Mouse (Mus musculus) heart, adult 9 months (tissue): Measurements from ENCODE around the gene Sart1.
"Not testable (repeated sequence)": the region's sequence is repeated elsewhere in the genome, so short reads cannot be mapped to it uniquely, and the experiment has no call there.

Experiments used
- DNase-seq, 2 experiments: peaks; one replicate each; pipeline ENCODE4 v3.0.0; 2022; ENCODE audit warnings: low spot score in 2 of 2

Sart1 gene

DNA sequence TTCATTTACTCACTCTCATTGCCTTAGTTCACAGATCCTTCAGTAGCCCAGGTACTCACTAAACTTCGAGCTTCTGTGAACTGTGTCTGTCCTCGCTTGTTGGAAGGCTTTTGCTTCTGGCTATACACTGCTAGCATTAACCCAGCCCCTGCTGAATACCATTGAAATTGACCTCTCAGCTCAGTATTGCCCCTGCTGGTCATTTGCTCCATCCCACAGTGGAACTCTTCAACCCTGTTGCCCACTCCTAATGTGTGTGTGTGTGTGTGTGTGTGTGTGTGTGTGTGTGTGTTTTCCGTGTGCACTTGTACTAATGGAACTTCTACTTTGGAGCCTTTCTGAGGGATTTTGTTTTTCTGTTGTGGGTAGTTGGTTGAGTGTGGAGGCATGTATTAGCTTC is 17.6 kb downstream of the Sart1 start:
- DNase-seq = no peak

DNA sequence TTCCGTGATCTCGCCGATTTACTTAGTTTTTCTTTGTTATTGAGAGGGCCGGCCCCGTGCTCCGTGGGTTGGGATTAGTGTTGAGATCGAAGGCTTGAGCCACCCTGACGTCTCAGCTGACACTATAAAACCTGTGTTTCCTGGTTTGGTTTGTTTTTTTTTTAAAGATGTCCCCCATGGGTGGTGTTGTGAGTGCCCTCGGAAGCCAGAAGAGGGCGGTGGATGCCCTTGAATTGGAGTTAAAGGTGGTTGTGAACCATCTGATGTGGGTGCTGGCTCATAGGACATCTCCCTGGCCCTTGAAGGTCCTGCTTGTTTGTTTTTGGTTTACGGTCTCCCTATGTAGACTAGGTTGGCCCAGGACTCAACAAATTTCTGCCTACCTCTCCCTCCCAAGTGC is 21.0 kb downstream of the Sart1 start:
- no peak for DNase-seq

DNA sequence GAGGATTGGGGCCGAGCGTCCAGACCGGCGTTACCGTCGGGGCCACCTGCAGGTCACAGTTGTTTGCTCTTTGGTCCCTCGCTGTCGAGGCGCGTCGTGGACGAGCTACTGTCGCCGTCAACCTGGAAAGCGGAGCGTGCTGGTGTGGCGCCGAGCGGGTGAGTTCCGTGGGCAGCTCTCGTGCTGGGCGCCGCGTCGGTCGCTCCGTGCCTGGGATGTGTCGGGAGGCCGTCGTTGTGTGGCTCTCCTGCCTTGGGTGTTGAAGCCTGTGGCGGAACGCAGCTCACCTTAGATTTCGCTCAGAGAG is 21.5 kb downstream of the Sart1 start, which contains the start of gene Banf1:
TSS of gene Banf1 (minus strand) at position 116 of the 307 bp plus-strand sequence.
- no peak for DNase-seq

DNA sequence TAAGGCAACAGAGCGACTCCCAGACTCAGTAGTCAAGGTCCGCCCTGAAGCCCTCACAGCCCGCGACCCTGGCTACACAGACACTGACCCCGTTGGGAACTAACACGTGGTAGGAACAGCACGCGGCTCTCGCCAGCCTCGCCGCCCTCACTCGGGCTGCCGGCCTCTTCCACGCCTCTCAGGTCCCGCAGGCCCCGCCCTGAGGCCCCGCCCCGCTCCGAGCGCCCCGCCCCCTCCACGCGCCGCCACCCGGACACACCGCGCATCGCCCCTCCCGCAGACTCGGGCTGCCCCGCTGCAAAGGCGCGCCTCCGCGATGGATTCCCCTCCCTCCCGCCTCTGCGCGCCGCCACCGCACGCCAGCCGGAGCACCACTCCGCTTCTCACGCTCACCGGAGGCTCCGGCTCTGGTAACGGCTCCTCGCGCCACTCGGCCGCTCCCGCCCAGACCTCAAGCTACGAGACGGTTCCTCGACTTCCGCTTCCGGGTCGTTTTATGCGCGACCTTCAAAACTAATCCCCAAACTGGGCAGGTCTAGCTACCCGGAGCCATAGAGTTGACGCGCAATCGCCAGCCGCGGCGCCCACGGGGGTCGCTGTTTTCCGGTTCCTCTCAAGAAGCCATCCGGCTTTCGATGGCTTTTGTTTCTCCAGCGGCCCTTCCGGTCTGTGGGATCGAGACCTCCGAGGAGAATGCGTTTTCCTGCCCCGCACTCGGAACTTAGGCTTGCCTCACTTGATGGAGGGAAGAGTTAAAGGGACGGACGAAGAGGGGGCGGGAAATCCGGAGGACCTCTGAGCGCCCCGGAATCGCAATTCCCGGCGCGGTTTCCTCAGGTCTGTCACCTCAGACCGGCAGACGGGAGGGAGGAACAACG is 22.1 kb downstream of the Sart1 start, which contains the start of gene Eif1ad:
TSS of gene Eif1ad (plus strand) at position 567 of the 878 bp plus-strand sequence.
- peak; percentile 92 to 97 for DNase-seq

DNA sequence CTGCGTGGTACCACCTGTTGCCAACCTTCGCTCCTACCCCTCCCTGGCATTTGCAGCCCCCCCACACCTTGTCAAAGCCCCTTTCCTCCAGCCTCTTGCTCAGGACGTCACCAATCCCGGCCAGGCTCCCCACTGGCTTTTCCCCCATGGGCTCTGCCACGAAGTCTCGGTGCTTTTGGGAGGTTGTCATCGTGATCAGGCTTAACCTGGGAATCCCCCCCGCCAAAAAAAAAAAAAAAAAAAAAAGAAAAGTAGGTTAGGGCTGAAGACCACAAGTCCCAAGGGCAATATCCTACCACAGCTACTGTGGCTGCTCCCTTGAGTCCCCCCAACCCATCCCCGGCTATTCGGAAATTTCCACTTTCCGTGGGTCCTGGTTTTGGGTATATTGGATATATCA is 22.8 kb downstream of the Sart1 start:
- no peak for DNase-seq

DNA sequence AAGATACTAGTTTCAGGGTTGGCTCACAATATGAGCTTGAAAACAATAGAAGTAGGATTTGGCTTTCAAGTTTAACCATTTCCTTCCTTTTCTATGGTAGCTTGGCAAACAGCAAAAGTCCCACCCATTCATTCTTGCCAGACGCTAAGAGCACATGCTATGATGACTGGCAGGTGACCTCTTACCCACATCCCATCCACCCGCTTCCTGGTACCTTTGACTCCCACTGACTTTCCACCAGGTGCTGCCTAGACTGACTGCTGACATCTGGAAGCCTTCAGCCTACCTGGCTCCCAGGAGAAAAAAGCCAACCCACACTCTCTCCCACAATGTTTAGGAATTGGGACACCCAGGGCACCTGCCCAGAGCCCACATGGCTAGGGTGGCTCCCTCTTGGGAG is 24.4 kb downstream of the Sart1 start:
- DNase-seq = no peak

DNA sequence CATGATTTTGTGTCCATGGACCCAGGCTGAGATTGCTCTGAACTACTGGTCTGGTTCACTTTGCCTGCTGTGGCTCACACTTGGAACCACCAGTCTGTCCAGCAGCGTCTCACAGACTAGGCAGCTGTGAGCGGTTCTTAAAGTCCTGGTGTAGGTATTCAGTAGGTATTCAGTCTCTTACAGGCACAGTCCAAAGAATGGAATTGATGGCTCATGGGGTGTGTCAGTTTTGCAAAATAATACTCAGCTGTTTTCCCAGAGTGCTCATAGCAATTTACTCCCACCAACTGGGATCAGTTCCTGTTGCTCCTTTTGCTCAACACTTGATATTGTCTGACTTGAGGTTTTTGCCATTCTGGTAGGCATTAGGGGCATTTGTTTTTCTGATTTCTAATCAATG is 26.3 kb downstream of the Sart1 start:
- DNase-seq = no peak

DNA sequence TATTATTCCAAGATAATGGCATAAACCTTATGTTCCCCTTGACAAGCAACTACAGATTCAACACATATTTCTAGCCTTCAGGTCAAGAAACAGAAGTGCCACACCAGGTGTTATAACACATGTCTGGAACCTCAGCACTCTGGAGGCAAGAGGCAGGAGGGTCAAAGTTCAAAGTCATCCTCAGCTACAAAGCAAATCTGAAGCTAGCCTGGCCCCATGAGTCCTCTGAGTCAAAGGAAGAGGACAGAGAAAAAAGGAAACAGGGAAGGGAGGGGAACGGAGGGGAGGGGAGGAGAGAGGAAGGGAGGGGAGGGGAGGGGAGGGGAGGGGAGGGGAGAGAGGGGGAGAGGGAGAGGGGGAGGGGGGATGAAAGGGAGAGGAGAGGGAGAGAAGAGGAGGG is 32.4 kb downstream of the Sart1 start:
- DNase-seq = no peak

DNA sequence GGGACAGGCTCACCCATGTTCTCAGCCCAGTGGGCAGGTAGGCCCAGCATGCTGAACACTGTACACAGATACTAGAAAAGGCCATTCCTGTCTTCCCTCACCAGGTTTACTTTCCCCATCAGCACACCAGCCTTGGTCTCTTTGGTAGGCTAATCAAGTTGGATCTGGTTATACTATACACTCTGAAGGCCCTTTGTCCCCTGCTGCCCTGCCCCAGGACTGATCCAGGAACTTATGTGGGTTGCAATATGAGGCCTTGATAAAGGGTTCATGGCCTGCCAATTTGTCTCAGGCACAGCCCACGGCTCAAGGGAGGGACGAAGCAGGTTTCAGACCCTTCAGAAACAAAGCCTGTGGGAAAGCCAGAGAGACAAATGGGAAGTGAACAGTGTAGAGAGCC is 34.9 kb downstream of the Sart1 start:
- DNase-seq = no peak

DNA sequence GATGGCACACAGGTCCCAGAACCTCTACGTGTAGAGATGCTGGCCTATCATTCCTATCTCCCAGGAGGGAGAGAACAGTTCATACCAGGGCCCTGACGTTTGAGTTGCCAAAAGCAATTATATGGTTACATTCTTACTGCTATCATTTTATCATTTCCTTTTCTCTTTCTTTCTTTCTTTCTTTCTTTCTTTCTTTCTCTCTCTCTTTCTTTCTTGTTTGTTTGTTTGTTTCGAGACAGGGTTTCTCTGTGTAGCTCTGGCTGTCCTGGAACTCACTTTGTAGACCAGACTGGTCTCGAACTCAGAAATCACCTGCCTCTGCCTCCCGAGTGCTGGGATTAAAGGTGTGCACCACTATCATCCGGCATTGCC is 39.0 kb downstream of the Sart1 start, which contains the start of gene Cst6:
TSS of gene Cst6 (minus strand) at position 73 of the 372 bp plus-strand sequence.
- DNase-seq = not testable (repeated sequence)

DNA sequence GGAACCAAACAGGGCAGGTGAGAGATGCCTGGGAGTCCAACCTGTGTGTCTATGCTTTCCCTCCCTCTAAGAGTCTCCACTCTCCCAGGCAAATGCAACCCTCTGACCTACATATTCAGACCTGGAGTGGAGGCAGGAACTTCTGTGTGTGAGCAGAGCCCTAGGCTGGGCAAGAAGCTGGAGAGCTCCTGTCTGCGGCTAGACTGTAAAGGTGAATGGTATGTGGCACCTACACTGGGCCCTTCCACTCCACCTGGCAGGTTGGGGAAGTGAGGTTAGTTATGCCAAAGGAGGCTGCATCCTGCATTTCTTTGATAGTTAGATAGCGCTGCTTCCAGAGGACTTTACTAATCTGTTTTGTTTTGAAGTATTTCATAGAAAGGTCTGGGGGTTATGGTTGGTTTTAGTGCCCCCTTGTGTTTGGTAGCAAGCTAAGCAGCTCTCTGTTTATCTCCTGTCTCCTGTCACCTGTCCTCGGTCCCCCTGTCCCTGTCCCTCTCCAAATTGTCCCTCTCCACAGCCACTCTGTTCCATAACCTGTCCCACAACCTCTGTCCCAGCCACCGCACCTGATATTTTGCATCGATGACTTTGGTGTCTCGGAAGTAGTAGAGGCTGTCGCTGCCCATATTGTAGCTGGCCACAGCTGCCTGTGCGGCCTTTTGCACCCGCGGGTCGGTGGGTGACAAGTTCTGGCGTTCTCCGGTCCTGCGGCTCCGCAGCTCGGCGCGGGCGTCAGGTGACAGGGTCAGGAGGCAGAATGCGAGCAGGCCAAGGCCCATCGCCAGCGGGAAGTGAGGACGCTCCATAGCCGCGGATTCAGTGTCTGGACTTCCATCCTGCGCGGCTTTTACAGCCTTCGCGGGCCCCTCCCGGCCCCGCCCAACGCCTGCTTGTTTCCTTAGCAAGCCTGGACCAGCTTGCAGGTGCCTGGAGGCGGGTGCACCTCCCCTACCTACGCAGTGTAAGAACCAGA is 39.7 kb downstream of the Sart1 start:
- DNase-seq = peak in 1 of 2 experiments; percentile 18

DNA sequence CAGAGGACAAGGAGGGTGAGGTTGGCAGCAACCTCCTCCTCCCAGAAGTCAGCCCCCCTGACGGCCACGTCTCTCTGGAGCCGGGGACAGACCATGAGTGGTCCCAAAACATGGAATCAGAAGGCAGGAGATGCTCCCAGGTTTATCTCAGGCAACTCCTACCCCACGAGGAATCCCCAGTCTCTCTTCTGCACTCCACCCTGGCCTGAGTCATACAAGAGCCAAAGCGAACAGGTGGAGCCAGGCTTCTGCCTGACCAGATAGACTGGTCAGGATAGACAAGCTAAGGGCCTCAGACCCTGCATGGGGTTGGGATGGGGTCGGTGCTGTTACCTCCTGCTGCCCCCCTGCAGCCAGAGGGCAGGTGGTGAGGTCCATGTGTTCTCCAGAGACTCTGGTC is 40.4 kb downstream of the Sart1 start:
- no peak for DNase-seq

DNA sequence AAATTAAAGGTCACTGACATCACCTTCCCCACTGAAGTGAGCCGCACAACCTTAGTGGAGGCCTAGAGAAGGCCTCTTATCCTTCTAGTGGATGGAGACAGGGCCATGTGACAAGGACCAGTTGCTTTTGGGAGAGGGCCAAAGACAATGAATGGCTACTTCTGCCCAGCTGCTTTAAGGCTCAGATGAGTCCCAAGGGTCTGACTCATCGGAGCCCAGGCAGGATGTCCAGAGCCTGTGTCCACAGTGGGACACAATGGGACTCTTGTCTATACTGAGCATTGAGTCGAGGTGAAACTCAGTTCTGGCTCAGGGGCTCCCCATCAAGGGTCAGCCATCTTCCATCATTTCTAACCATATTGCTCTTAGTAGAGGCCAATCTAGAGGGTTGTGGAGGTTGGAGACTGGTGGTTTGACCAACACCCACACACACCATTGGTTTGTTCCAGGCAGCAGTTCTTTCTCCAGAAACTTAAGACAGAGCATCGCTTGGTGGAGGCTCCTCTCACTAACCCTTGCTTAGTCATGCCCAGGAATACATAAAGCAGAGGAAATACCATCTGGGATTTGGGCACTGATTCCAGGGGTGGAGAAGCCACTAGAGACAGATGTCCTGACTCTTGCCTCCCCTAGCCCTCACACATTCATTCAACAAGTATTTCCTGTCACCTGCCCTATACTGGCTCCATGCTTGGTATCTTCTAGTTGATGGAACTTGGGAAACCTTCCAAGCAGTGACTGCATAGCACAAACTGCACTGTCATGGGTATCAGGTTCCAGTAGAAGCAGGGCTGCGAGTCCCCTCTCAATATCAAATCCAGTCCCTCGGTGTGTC is 43.0 kb downstream of the Sart1 start:
- DNase-seq = peak; percentile 83 to 92

DNA sequence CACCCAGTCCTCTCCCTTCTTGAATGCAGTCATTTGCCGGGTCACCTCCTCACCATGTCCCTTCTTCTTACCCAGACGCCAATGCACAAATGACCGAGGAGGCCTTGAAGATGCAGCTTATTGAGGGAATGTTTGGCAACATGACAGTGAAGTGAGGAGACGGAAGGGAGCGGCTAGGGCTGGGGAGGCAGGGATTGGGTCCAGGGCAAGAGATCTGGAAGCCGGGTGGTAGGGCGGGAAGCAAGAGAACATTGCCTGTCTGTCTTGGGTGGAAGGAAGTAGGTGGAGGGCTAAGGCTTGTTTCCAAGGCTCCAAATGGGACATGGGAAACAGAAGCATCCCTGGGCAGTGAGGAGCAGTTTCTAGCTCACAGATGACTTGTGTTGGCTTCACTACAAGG is 47.1 kb downstream of the Sart1 start:
- DNase-seq = peak; percentile 60 to 79

DNA sequence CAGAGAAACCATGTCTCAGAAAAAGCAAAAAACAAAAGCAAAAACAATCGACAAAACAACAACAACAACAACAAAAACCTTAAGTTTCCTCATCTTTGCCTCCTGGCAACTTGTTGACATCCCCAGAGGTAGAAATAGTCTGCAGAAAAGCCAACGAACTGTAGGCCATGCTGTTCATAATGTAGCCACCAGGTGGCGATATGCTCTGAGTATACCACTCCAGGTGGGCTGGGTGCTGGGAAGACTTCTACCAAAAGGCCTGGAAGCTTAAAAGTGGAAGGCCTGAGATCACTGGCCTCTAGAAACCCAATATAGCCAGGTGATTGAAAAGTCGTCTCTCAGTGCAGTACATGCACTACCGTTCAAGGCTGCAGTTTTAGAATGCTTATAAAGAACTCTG is 50.5 kb downstream of the Sart1 start:
- DNase-seq = peak; percentile 47 to 76

DNA sequence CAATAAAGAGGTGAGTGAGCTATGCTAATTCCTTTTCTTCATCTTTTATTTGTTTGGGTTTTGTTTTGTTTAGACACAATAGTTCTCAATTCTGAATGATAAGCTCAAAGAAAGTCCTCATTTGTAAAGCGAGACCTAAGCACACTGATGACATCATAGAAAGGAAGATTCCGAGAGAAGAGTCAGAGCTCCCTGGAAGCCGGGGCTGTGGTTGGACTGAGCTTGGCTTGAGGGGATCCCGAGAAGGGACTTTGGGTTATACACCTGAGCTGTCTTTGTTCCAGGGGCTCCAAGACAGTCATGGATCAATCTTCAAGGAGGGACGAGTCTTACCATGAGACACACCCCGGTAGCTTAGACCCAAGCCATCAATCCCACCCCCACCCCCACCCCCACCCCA is 53.1 kb downstream of the Sart1 start, which contains the start of gene Catsper1:
TSS of gene Catsper1 (plus strand) at position 301 of the 400 bp plus-strand sequence.
- no peak for DNase-seq

DNA sequence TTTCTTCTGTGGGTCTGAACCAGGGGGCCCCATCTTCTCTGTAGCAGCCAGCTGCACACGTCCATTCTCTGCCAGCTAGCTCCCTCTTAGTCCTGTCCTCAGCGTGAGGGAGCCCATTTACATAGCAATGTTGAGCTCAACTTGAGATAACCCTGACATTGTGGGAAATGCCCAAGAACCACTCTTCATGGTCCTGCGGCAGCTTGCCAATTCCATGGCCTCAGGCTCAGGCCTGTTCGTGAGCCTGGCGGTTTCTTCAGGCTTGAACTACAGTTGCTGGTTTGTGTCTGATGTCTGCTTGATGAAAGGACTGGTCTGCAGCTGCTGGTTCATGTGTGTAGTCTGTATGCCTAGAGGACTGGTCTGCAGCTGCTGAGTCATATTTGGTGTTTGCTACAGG is 53.8 kb downstream of the Sart1 start:
- no peak for DNase-seq

DNA sequence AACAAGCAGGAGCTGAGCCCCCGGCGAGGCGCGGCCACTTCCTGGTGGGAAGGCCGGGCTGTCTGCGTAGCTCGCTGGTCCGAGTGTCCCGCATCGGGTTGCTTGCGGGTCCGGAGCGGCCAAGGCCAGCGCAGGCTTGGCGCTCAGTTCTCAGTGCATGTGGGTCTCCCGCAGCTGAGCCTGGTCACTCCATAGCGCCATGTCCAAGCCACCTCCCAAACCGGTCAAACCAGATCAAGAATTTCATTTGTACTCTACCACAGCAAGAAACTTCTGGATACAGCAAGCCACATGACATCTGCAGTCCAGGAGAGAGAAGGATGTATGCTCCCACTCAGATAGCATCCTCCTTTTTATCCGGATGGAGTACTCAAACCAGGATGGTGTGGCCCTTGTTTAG is 60.5 kb downstream of the Sart1 start:
- DNase-seq = no peak
